Mouse (Mus musculus) limb, embryonic 10.5 days (tissue): ENCODE measurements at regions not wholly inside any gene's neighbourhood (a gene's known extent, or its start where the extent isn't known, plus 50 kb on each side); places are given as distances from the start of the nearest gene placed in this dataset.

ENCODE experiments used
- DNase-seq: peaks from one replicate; pipeline ENCODE4 v3.0.0-alpha.2; 2017; ENCODE audit warnings: low spot score
- H3K27ac ChIP-seq: fragments of 300-500 bp; sonication (generic); 2 replicates; pipeline ENCODE4 v1.5.1; 2016; ENCODE audit warnings: mild to moderate bottlenecking
- H3K27me3 ChIP-seq: fragments of 300-500 bp; sonication (generic); 2 replicates; pipeline ENCODE4 v1.6.1; 2016; ENCODE audit warnings: low read depth, mild to moderate bottlenecking; ENCODE audit not compliant: poor library complexity, severe bottlenecking
- H3K36me3 ChIP-seq: fragments of 300-500 bp; sonication (generic); 2 replicates; pipeline ENCODE4 v1.6.1; 2016; ENCODE audit warnings: mild to moderate bottlenecking, moderate library complexity
- H3K4me1 ChIP-seq: fragments of 300-500 bp; sonication (generic); 2 replicates; pipeline ENCODE4 v1.6.1; 2016
- H3K4me3 ChIP-seq: fragments of 300-500 bp; sonication (generic); 2 replicates; pipeline ENCODE4 v1.5.1; 2016; ENCODE audit warnings: mild to moderate bottlenecking, moderate library complexity
- H3K9me3 ChIP-seq: fragments of 300-500 bp; sonication (generic); replicated peaks from 2 replicates; pipeline ENCODE4 v1.6.1; 2016; ENCODE audit warnings: mild to moderate bottlenecking
- WGBS: fragments of 180-500 bp; shearing (Covaris S2); methylation state at CpG from one replicate; pipeline ENCODE4 v1.1.7; 2016; 5-methylcytosine and 5-hydroxymethylcytosine counted together

DNA sequence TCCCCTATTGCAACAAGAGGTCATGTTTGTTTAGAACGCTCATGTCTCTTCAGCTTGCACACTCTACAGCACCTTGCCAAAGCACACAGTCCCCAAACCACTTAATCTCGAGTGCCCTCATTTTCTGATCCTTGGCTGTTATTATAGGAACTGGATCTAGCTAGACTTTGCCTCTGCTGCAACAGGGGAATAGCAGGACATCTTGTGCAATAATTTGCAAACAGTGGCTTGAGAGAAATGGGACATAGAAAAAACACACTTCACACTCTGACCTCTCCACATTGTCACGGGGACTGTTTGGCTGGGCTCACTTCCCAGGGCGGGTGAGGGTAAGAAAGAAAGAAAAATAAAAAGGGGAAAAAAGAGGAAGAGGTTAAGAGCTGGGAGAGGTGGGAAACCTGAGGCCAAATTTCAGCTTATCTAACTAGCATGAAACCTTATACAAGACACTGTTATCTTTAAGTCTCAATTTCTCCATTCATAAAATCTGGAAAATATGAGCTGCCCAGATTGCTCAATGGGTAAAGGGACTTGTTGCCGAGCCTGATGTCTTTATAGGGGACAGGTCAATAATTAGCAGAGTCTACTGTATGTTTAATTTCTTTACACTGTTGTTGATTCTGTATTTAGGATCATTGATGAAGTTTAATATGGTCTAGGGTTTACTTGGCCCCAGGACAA lies 356.0 kb downstream of the Ankrd50 start:
- DNase-seq, result no peak
- Histone ChIP-seq H3K4me3 (no peak overlapping the region), H3K36me3 (no peaks in the 10 kb centered on the region), H3K27ac (no peak overlapping the region), H3K4me1 (peaks cover 12% of the 10 kb centered on the region), H3K9me3 (no peaks in the 10 kb centered on the region), H3K27me3 (no peaks in the 10 kb centered on the region)
- 76% methylated on average over 5 of the region's 5 CpGs for WGBS

DNA sequence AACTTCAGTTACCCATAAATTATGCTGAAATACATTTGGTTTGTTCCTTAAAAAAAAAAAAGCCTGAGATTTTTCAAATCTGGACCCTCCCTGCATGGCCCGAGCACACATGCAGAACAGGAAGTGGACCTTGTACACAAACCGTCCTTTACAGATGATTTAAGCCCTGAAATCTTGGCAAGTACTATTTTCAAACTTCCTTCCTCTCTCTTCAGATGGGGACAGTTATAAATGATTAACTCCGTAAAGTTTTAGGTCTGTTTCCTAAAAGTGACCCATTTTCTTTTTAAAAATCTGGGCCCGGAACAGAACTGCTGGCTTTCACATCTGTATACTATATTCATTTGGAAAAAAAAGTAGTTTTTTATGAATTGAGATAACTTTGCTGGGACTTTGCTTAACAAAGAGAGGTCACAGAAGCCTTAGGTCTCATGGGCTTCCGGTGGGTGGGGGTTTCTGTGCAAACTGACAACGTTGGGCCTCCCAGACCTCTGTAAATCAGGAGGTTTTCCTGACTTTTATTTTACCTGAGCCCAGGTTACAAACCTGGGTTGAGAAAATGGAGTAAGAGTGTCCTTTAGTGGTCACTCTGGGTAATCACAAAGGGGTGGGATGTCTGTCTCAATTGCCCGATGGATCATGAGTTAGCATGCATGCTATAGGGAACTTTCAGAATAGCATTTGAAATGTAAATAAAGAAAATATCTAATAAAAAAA lies 368.4 kb downstream of the Ankrd50 start:
- Histone ChIP-seq H3K36me3 (no peaks in the 10 kb centered on the region), H3K4me3 (no peak overlapping the region), H3K27me3 (no peaks in the 10 kb centered on the region), H3K27ac (no peak overlapping the region), H3K9me3 (no peaks in the 10 kb centered on the region), H3K4me1 (peaks cover 5% of the 10 kb centered on the region; the same call in 1 of the 2 replicates)
- DNase-seq, result no peak
- 60% methylated on average over 7 of the region's 7 CpGs for WGBS

DNA sequence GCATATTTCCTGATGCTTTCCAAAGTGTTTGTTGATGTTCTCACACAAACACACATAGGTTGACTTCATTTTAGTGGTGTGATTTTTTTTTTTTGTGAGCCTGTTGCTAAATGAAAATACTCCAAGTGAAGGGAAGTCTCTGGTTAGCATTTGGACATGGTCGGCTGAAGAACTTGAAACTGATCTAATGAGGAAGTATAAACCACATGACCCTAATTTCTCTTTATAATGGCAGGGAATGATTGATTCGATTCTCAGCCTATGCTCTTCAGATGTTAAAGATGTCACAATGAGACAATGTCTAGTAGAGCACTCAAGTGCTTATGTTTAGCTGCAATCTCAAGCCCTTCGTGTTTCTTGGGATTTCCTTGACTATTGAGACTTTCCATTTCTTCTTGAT lies 372.1 kb downstream of the Ankrd50 start:
- no peak overlapping the region for H3K4me3 ChIP-seq
- no peaks in the 10 kb centered on the region for H3K27me3 ChIP-seq
- no peaks in the 10 kb centered on the region for H3K9me3 ChIP-seq
- H3K4me1 ChIP-seq, result peaks cover 5% of the 10 kb centered on the region; the same call in 1 of the 2 replicates
- WGBS, result 87% methylated on average over 3 of the region's 3 CpGs
- no peaks in the 10 kb centered on the region for H3K36me3 ChIP-seq
- DNase-seq, result no peak
- H3K27ac ChIP-seq, result no peak overlapping the region

DNA sequence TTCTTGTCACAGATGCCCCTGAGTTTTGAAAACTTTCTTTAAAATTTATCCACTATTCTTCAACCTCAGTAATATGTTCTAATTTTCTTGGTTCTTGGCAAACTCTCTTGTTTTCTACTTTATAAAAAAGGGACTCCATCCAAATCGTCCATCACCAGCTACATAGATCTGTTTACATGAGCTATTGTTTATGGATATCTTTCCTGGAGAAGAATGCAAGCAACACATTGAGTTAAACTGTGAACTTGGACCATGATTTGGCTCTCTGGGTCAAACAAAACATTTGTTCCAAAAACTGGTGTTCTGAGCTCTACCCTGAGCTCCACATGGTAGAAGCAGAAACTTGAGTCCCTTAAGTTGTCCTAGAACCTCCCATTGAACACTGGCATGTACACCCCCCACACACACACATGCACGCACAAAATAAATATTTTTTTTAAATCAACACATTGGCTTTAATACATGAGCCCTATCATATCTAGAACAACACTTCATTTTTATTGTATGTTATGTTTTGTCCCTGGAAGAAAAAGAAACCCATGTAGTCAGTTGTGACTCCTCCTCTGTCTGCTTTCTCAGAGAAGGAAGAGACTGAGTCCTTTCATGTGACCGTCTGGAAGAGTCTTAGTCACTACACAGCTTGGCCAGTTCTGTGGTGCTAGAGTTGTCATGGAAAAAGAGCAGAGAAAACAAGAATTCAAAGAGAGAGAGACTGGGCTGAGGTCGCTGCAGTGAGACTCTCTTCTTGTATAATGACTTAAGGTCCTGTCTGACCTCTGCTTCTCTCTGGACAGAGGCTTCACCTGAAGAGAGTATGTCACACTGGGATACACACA lies 379.4 kb downstream of the Ankrd50 start:
- no peaks in the 10 kb centered on the region for H3K4me1 ChIP-seq
- no peak overlapping the region for H3K4me3 ChIP-seq
- WGBS, result 86% methylated on average over 4 of the region's 4 CpGs
- no peaks in the 10 kb centered on the region for H3K36me3 ChIP-seq
- no peak for DNase-seq
- no peaks in the 10 kb centered on the region for H3K27me3 ChIP-seq
- H3K27ac ChIP-seq, result no peak overlapping the region
- H3K9me3 ChIP-seq, result no peaks in the 10 kb centered on the region

DNA sequence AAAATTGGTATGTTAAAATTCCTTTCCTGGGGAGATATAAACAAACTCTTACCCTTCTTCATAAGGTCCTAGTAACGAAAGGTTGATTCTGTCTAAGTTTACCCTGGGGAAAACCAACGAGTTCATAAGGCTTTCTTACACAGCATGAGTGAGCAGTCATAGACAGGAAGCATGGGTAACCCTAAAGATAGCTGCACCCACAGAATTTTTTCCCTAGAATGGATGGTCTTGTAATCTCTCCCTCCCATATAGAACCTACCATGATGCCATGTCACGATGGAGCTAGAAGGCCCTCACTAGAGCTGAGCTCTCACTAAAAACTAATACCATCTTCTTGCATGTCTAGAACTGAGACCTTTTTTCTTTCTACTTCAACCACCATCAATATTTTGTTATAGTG lies 380.1 kb upstream of the Gm5148 start:
- H3K27me3 ChIP-seq, result no peaks in the 10 kb centered on the region
- DNase-seq, result no peak
- no peaks in the 10 kb centered on the region for H3K4me1 ChIP-seq
- no peaks in the 10 kb centered on the region for H3K36me3 ChIP-seq
- no peak overlapping the region for H3K27ac ChIP-seq
- no peaks in the 10 kb centered on the region for H3K9me3 ChIP-seq
- no peak overlapping the region for H3K4me3 ChIP-seq
- 92% methylated on average over 3 of the region's 3 CpGs for WGBS

DNA sequence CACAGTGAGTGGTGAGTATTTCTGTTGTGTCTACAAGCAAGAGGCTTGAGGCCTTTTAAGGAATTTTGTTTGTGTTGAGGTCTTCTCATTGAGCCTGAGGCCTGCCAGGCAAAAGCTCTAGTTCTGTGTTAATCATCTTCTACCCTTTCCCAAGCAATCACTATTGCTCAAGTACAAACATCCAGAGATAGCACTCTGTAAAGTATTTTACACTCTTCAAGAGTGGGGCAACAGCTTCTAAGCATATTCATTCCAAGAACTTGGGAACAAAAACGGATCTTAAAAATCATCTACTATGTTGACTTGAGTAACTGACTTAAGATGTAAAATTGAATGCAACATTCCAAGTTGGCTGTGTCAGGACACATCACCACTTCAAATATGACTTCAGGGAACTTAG lies 378.7 kb upstream of the Gm5148 start:
- no peak for DNase-seq
- Histone ChIP-seq H3K4me1 (no peaks in the 10 kb centered on the region), H3K4me3 (no peak overlapping the region), H3K9me3 (no peaks in the 10 kb centered on the region), H3K27me3 (no peaks in the 10 kb centered on the region), H3K36me3 (no peaks in the 10 kb centered on the region), H3K27ac (no peak overlapping the region)
- WGBS, result 72% methylated on average over 1 of the region's 1 CpGs

DNA sequence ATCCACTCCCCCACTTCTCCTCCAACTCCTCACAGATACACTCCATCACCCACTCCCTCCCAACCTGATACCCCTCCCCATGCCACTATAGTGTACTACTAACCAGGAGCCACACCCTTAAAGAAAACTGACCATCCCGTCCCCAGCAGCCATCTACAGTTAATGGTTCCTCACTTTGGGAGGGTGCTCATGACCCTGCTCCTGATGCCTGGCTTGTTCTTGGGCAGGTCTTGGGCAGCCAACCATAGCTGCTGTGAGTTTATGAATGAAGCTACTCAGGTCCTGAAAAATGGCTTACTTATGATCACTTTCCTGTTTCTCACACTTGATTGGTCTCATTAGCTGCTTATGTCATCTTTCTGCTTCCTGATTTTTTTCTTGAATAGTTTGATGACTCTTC lies 377.9 kb upstream of the Gm5148 start:
- 98% methylated on average over 1 of the region's 1 CpGs for WGBS
- H3K27me3 ChIP-seq, result no peaks in the 10 kb centered on the region
- H3K27ac ChIP-seq, result no peak overlapping the region
- H3K4me1 ChIP-seq, result no peaks in the 10 kb centered on the region
- DNase-seq, result no peak
- no peaks in the 10 kb centered on the region for H3K9me3 ChIP-seq
- H3K36me3 ChIP-seq, result no peaks in the 10 kb centered on the region
- no peak overlapping the region for H3K4me3 ChIP-seq

DNA sequence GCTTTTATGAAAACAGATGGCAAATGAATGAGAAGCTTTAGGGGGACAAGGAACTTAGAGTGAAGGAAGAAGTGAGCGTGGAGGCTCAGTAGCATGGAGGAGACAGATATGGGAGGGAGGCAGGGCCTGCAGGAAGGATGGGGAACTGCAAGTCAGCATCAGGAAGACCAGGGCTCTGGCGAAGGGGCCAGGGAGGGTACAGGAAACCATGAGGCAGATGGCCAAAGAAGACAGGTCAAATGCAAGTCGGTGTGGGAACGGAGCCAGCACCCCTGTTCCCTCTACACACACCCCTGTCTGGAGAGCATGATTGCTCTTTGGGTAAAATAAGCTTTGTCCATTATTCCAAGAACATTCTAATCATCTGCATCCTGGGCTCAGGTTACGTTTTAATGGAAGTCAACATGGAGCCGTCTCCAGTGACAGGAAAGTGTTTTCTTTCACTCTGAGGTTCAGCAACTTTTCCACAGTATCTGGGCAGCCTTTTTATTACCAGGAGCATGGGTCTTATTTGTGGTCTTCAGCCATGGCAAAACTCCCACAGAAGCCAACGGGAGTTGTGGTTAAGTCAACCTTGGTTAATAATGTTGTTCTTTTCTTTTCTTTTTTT lies 370.2 kb upstream of the Gm5148 start:
- no peaks in the 10 kb centered on the region for H3K9me3 ChIP-seq
- H3K4me1 ChIP-seq, result peaks cover 5% of the 10 kb centered on the region
- DNase-seq, result no peak
- H3K27ac ChIP-seq, result no peak overlapping the region
- 76% methylated on average over 7 of the region's 7 CpGs for WGBS
- H3K27me3 ChIP-seq, result no peaks in the 10 kb centered on the region
- H3K36me3 ChIP-seq, result no peaks in the 10 kb centered on the region
- no peak overlapping the region for H3K4me3 ChIP-seq

DNA sequence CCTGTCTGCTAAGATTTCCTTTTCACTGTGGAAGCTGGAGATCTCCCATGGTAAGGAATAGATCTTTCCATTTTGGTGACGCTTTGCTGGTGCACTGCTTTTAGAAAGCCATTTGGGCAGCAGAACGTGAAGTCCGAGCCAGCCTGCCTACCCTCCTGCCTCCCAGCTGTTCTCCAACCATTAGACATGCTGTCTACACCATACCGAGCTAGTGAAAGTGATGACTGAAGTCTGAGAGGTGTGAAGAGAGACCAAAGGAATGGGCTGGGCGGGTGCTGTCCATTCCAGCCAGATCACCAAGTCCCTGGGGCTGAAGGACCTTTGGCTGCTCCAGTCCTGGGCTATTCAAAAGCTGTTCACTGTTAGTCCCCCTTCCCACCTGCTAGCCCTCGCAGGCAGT lies 360.3 kb upstream of the Gm5148 start:
- Histone ChIP-seq H3K4me1 (peaks cover 4% of the 10 kb centered on the region), H3K36me3 (no peaks in the 10 kb centered on the region), H3K9me3 (0 out of 2 replicates have a peak, but pooled peaks cover 2% of the 10 kb centered on the region), H3K27ac (no peak overlapping the region), H3K27me3 (no peaks in the 10 kb centered on the region), H3K4me3 (no peak overlapping the region)
- 43% methylated on average over 6 of the region's 6 CpGs for whole genome bisulfite sequencing
- DNase-seq, result no peak

DNA sequence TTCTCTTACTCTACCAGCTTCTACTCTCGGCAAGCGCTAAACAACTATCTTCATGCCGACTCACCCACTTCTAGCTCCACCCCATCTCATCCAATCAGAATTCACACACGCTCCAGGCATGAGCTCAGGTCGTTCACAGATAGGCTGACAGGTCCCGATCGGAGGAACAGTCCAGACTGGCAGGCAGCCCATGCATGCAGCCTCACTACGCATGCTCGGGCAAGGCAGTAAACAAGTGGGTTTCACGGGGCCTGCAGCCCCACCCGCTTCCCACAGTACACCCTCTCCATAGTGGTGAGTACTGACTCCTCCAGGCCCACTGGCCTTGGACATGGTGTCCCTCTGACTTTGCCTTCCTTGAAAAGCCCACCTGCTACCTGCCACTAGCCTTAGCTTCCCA lies 358.1 kb upstream of the Gm5148 start:
- no peaks in the 10 kb centered on the region for H3K27me3 ChIP-seq
- peaks cover 4% of the 10 kb centered on the region for H3K4me1 ChIP-seq
- 90% methylated on average over 11 of the region's 11 CpGs for WGBS
- H3K36me3 ChIP-seq, result no peaks in the 10 kb centered on the region
- no peak for DNase-seq
- no peak overlapping the region for H3K27ac ChIP-seq
- H3K9me3 ChIP-seq, result 0 out of 2 replicates have a peak, but pooled peaks cover 2% of the 10 kb centered on the region
- no peak overlapping the region for H3K4me3 ChIP-seq

DNA sequence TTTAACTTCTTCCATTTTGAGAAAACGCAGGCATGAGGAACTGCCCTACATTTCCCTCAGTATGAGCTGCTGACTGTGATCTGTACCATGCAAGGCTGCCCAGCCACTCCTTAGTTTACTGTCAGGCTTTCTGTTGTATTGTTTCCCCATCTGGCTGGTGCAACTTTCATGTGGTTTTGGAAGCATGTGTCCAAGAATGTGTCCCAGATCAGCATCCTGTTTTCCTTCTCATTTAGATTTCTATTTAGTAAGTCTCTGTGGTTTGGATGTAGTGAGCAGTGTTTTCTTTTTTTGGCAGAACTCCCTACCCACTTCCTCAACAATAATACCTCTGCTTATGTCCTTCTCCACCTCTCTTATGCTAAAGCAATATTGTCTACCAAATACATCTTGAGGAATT lies 352.5 kb upstream of the Gm5148 start:
- H3K36me3 ChIP-seq, result no peaks in the 10 kb centered on the region
- 0 out of 2 replicates have a peak, but pooled peaks cover 2% of the 10 kb centered on the region for H3K9me3 ChIP-seq
- H3K27ac ChIP-seq, result no peak overlapping the region
- 74% methylated on average over 1 of the region's 1 CpGs for WGBS
- no peak overlapping the region for H3K4me3 ChIP-seq
- no peaks in the 10 kb centered on the region for H3K4me1 ChIP-seq
- DNase-seq, result no peak
- H3K27me3 ChIP-seq, result no peaks in the 10 kb centered on the region

DNA sequence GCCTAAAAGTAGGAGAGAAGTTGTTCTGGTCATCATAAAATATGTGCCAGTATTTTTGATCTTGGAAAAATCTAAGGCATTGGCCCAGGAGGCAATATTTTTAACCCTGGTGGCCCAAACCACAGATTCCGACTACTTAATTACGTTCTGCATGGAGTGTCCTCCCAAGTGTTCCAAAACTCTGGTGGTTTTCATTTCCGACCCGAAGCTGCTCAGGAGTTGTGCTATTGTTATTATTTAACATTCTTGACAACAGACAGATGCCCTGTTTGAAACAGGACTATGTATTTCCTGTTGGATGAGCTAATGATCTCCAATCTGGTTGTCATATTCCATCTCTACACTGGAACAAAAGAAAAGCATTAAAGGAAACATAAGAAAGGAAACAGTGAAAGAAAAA lies 349.7 kb upstream of the Gm5148 start:
- Histone ChIP-seq H3K9me3 (no peaks in the 10 kb centered on the region), H3K27ac (no peak overlapping the region), H3K4me1 (no peaks in the 10 kb centered on the region), H3K27me3 (no peaks in the 10 kb centered on the region), H3K36me3 (no peaks in the 10 kb centered on the region), H3K4me3 (no peak overlapping the region)
- no peak for DNase-seq
- 95% methylated on average over 4 of the region's 4 CpGs for WGBS

DNA sequence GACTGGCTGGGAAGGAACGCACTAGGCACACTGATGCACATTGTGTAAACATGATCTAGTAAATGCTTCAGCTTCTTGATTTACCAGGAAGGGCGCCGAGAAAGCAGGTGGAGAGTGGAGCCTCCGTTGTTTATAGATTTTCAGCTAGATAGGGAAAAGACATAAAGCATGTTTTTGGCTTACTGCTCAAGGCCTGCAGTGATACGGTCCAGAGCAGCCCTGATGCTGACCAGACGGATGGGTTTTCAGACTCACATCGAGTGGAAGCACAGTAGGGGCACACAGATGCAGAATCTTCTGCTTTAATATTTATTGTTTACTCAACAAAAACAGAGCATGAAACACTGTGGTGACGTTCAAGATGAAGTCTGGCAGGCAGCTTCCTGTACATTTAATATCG lies 331.3 kb upstream of the Gm5148 start:
- Histone ChIP-seq H3K4me3 (no peak overlapping the region), H3K27me3 (no peaks in the 10 kb centered on the region), H3K4me1 (no peaks in the 10 kb centered on the region), H3K27ac (no peak overlapping the region), H3K36me3 (no peaks in the 10 kb centered on the region), H3K9me3 (no peaks in the 10 kb centered on the region)
- DNase-seq, result no peak
- WGBS, result 80% methylated on average over 9 of the region's 9 CpGs
